Mouse (Mus musculus) adrenal gland, postnatal 4 days (tissue): ENCODE results near the gene Uqcr11. TPM values are rescaled to one million over a fixed set of nuclear protein-coding genes. Genes with fewer than 3 reads are reported as not detected.

Experiments
- DNase-seq, 2 experiments: peaks; one replicate each; pipeline ENCODE4 v3.0.0; 2021 to 2022; ENCODE audit warnings: low spot score in 2 of 2, mixed read lengths in 2 of 2
- long read RNA-seq, 2 experiments: library from polyadenylated mRNA; stranded (forward); transcript quantifications; one replicate each; pipeline ENCODE4 v2.0.0; 2021
- total RNA-seq, 2 experiments: library from RNA; stranded (reverse); gene quantifications; 2 replicates each; pipeline ENCODE4 v1.2.3; 2021

The Uqcr11 gene
- total RNA-seq: 100 to 1,000 TPM; 535 to 613 TPM
- long read RNA-seq, experiment 1, transcript Uqcr11-201 (3 exons, 445 nt): major isoform, 433 of 461 reads
- long read RNA-seq, experiment 1, partial matches to known transcripts: 22 of 461 reads
- long read RNA-seq, experiment 1, other reads (novel, unspliced or antisense): 2 of 461 reads
- long read RNA-seq, experiment 2, transcript Uqcr11-201 (3 exons, 445 nt): major isoform, 246 of 265 reads
- long read RNA-seq, experiment 2, partial matches to known transcripts: 10 of 265 reads
- long read RNA-seq, experiment 2, other reads (novel, unspliced or antisense): 9 of 265 reads

GRCm38 (mm10) chr10:80406684-80407501 is at the start of gene Uqcr11:
Gene Uqcr11, minus strand, starts transcription at chr10:80406830.
- peak; percentile 73 to 88 for DNase-seq

DNA sequence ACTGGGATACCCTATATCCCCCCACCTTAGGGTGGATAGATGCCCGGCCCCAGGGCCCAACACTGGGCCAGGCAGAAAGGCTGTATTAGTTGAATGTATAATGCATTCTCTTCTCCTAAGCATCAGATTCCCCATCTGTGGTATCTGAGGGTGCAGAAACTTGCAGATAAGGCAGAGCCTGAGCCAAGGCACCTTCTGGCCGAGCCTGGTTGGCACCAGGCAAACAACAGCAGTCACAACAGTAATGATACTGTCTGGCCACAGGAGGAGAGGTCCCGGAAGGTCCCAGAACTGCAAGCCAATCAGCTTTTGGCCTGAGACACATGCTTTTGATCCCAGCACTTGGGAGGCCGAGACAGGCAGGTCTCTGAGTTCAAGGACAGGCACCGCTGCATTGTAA is 49.1 kb upstream of the Uqcr11 start:
- DNase-seq: no peak

DNA sequence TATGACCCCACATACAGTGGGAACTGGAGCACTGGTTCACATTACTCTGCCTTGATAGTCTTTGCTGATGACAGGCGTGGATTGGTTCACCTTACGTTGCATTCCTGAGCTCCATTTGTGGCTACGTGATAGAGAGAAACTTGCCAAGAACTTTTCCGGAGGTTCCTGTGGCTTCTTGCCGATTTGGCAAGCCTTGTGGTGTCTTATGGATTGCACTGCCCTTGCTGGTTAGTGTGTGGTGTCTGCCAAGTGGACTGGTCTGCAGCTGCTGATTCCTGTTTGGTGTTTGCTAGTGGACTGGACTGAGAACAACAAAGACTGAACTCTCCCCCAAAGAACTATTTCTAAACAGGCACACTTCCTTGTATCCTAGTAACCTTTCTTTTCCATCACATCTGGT is 48.2 kb upstream of the Uqcr11 start:
- DNase-seq: no peak

- no peak for DNase-seq
Observed at GRCm38 (mm10) chr10:80453601-80454000, 47.0 kb upstream of the Uqcr11 start.

- no peak for DNase-seq
Observed at GRCm38 (mm10) chr10:80450599-80450998, 44.0 kb upstream of the Uqcr11 start.

- DNase-seq: peak in 1 of 2 experiments; percentile 55
Observed at GRCm38 (mm10) chr10:80445898-80446601, 39.4 kb upstream of the Uqcr11 start.

- DNase-seq: no peak
Observed at GRCm38 (mm10) chr10:80445052-80445451, 38.4 kb upstream of the Uqcr11 start.

DNA sequence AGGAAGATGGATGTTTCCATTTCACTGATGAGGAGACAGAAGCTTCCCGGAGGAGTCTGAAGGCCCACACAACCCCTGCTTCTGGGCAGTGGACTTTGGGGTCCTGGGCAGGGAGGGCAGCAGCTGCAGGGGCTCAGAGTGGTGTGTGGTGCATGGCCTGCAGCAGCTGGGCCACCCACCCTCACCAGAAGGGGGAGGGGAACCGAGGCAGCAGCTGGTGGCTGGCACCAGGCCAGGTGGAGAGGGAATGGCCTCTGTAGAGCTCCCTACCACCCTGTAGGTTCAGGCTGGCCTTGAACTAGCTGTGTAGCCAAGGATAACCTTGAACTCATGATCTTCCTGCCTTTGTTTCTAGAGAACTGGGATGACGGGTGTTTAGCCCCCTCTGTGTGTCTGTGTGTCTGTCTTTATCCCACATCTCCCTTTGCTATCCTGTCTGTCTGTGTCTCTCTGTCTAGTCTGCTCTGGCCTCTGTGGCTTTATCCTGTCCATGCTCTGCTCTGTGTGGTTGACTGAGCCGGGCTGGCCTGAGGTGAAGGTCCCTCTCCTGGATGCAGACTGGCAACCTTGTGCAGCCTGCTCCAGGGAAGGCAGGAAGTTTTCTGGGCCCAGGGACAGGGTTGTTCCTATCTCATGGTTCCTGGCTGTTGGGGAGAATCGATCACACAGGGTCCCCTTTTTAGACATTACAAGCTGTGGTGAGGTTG is 37.9 kb upstream of the Uqcr11 start:
- DNase-seq: no peak

GRCm38 (mm10) chr10:80443575-80444278 is 37.1 kb upstream of the Uqcr11 start:
- no peak for DNase-seq

GRCm38 (mm10) chr10:80442989-80443388 is 36.4 kb upstream of the Uqcr11 start:
- no peak for DNase-seq

- DNase-seq: no peak
Observed at GRCm38 (mm10) chr10:80441598-80441997, 35.0 kb upstream of the Uqcr11 start.

GRCm38 (mm10) chr10:80440031-80440430 is 33.4 kb upstream of the Uqcr11 start:
- DNase-seq: no peak

DNA sequence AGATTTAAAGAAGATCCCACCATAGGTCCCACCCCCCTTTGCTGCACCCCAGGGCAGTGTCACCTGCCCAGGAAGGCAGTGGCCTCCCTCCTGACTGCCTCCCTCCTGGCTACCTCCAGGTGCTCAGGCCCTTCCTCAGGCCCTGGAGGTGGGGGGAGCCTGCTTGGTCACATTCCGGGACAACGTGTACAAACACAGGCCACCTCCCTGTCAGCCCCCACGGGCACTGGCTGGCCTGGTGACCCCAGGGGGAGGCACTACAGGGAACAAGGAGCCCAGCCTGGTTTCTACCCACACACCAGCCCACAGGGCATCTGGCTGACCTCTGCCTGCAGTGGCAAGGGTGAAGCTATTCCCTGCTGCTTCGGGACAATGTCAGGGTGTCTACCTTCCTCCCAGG is 31.3 kb upstream of the Uqcr11 start:
- no peak for DNase-seq

DNA sequence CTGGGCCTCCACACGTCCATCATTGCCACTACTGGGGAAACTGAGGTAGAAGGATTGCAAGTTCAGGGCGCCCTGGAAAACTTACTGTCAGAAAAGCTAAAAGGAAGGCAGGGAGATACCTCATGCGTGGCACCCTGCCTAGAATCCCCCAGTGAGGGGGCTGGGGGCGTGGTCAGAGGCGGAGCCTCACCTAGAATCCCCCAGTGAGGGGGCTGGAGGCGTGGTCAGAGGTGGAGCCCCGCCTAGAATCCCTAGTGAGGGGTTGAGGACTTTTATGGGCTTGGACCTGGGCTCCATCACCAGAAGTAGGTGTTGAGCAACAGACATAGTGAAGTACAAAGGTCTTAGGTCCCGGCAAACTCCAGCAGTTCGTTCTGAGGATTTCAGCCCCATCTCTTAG is 29.6 kb upstream of the Uqcr11 start:
- no peak for DNase-seq

GRCm38 (mm10) chr10:80435764-80436163 is 29.1 kb upstream of the Uqcr11 start:
- no peak for DNase-seq

- no peak for DNase-seq
Observed at GRCm38 (mm10) chr10:80434823-80435222, 28.2 kb upstream of the Uqcr11 start.

DNA sequence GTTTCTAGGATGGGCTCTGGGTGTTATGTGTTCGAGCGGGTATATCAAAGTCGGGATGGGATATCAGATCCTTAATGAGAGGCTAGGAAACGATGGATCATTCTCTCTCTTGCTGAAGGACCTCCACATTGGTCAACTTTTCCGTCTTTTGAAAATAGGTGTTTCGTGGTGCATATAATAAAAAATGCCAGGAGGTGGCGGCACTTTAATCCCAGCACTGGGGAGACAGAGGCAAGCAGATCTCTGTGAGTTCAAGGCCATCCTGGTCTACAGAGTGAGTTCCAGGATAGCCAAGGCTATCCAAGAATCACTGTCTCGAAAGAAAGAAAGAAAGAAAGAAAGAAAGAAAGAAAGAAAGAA is 27.6 kb upstream of the Uqcr11 start:
- no peak for DNase-seq

GRCm38 (mm10) chr10:80433513-80434232 is 27.0 kb upstream of the Uqcr11 start, which contains the start of gene Tcf3:
Gene Tcf3, minus strand, starts transcription at chr10:80433647.
- peak; percentile 90 to 92 for DNase-seq

DNA sequence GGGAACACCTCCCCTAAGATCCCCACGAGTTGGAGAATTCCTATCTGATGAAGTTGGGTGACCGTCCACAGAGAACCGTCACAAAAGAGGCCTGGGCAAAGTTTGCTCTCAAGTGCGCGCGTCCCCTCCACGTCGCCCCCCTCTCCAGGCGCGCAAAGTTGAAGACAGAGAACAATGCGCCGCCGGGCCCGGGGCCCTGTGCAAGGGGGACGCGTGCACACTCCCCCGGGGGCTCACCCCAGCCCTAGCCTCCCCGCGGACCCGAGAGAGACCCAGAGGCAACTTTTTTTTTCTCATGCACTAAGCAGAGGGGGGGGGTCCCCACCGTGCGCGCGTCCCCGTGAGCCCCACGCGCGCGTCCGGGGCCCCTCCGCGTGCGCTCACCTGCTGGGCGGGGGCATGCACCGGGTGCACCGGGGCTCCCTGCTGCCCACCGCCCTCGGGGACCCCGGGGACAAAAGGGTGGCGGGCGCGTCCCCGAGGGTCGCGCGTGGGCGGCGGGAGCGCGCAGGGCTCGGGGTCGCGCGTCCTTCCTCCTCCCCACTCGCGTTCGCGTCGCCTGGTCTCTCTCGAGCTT is 26.4 kb upstream of the Uqcr11 start:
- no peak for DNase-seq

- DNase-seq: no peak
Observed at GRCm38 (mm10) chr10:80432387-80432785, 25.8 kb upstream of the Uqcr11 start.
